Mouse (Mus musculus) megakaryocyte, embryonic 14.5 days (primary cell): ENCODE measurements around the gene Ttc17.

Source experiments
- FLI1 ChIP-seq: IDR thresholded peaks from 2 replicates; pipeline ENCODE4 v1.6.1; 2012; ENCODE audit warnings: low read length, inconsistent platforms, mixed read lengths
- GATA1 ChIP-seq: IDR thresholded peaks from 3 replicates; pipeline ENCODE4 v1.6.1; 2012; ENCODE audit warnings: mixed read lengths, low read length, inconsistent platforms, borderline replicate concordance

GRCm38 (mm10) chr2:94329336-94329735, 77.2 kb downstream of the Ttc17 start:
- no peak for TF ChIP-seq GATA1
- no peak for TF ChIP-seq FLI1
